Mouse (Mus musculus) cerebral cortex, adult 2 months (tissue): ENCODE measurements around the gene Olfr281.

Experiments
- WGBS: fragments of 180-500 bp; shearing (Covaris S2); methylation state at CpG from one replicate; pipeline ENCODE4 v1.1.7; 2018; 5-methylcytosine and 5-hydroxymethylcytosine counted together

Gene Olfr281

DNA sequence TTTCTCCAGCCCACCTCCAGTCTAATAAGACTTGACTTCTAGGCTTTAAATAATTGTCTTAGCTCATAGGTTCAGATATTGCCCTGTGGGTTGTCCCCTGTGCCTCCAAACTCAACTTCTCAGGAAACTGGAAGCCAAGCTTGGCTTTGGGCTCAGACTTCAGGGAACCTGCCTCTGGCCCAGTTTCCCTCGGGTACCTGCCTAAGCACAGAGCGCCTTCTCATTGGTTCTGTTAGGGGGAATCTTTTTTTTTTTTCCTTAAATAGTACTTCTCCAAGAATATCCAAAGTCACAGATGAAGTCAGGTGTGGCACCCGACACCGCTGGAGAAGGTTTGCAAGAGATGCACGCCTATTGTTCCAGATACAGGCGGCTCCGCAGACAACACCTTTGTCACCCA, at the start of gene Olfr281:
Gene Olfr281 (plus strand): TSS at position 301 of the 400 bp plus-strand sequence.
- 94% methylated on average over 7 of the region's 7 CpGs for WGBS

DNA sequence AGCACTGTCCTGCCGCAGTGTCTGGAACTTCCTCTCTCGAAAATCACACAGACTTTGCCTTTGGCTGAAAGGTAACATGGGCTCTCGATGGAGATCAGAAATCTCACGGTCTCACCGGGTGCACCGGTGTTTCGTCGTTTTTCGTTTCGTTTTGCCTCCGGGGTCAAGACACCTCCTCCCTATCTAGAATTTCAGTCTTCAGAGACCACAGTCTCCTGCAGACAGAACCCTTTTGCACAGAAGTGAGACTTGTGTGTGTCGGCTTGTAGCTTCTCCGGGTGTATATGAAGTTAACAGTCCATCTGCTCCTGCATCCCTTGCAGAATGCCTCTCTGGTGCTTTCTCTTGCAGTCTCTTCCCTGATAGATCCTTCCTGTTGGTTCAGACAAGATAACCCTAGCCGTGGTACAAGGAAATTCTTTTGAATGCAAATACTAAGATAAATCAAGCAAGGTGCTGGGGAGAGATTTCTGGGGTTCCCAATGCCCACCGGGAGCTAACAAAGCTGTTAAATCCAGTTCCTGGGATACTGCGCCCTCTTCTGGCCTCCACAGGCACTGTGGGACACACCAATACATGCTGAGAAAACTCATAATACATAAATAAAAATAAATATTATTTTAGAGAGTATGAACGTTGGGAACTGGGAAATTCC, 43.9 kb upstream of the Olfr281 start:
- WGBS: 63% methylated on average over 17 of the region's 17 CpGs

DNA sequence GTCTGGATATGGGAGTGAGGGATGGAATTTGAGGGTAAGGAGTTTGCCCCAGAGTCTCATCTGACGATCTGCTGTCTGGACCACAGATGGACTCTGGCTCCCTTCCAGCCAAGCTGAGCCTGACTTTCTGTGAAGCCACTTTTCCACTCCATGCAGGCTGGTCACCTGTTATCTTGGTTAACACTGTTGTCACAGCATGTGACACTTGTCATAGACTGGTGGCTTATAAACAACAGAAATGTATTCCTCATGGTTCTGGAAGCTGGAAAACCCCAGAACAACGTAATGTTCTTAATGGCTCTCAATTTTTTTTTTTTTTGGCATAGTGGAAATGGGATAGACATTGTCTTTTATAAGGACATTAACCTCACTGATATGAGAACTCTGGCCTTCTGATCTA, 42.8 kb upstream of the Olfr281 start:
- WGBS: 89% methylated on average over 2 of the region's 2 CpGs

DNA sequence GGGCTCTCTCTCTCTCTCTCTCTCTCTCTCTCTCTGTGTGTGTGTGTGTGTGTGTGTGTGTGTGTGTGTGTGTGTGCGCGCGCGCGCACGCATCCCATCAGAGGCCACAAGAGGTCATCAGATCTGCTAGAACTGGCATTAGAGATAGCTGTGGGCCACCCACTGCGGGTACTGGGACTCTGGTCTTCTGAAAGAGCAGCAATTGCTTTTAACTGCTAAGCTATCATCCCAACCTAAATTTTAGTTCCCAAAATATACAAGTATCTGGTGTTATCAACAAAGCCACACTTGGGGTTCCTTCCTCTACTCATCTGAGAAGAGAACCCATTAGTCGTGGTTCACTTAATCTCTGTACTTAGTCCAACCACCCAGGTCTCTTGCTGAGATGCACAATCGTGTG, 42.1 kb upstream of the Olfr281 start:
- 95% methylated on average over 9 of the region's 9 CpGs for WGBS

DNA sequence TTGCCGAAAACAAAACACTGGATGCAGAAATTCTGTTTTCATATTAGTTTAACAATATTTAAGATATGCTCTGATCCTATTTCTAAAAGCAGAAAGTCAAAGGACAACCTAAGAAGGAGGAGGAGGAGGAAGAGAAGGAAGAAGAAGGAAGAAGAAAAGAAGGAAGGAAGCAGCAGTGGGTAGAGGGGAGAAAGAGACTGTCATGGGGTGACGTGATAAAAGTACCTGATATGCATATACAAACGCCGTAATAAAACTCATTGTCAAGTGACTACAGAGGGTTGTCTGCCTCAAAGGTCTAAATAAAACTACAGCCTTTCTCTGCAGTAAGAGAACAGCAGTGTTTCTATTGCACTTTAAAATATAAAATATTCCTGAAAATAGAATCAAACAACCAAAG, 36.4 kb upstream of the Olfr281 start:
- 46% methylated on average over 4 of the region's 4 CpGs for WGBS

DNA sequence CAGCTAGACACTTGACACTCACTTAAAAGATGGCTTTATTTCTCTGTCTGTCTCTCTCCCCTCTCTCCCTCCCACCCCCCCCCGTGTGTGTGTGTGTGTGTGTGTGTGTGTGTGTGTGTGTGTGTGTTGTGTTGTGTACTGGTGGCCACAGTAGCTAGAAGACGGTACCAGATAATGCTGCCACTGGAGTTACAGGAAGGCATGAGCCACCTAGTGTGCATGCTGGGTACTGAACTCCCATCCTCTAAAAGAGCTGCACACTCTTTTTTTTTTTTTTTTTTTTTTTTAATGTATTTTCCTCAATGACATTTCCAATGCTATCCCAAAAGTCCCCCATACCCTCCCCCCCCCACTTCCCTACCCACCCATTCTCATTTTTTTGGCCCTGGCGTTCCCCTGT, 35.1 kb upstream of the Olfr281 start:
- WGBS: 31% methylated on average over 3 of the region's 3 CpGs

DNA sequence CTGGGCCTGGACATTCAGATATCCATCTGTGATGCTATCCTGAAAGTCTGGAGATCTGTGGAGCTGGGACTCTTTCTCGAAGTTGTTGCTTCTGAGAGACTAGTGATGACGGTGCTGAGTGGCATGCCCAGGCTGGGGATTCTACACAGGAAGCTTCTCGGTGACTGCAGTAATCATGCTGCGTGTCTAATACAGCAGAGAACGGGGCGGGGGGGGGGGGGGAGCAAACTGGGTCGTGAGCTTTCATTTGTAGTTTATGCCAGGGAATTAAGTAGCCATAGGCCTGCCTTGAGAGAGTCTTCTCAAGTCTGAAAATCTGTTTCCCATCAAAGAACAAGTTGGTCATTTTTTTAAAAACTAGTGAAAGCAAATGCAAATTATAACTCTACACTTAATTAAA, 34.3 kb upstream of the Olfr281 start:
- 76% methylated on average over 7 of the region's 7 CpGs for WGBS

DNA sequence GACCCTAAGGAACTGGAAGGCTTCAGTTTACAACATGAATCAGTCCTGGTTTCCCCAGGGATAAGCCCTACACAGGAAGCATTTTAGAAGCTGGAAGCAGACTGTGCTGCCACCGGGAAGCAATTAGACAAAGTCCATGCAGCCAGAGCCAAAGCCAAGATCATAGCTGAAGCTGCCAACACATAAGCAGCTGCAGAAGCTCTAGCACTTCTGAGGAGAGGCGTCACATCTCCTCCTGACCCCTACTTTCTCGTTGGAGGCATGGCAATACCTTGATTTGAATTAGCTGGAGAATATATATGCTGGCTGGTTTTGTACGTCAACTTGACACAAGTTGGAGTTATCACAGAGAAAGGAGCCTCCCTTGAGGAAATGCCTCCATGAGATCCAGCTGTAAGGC, 31.5 kb upstream of the Olfr281 start:
- WGBS: 57% methylated on average over 4 of the region's 4 CpGs

DNA sequence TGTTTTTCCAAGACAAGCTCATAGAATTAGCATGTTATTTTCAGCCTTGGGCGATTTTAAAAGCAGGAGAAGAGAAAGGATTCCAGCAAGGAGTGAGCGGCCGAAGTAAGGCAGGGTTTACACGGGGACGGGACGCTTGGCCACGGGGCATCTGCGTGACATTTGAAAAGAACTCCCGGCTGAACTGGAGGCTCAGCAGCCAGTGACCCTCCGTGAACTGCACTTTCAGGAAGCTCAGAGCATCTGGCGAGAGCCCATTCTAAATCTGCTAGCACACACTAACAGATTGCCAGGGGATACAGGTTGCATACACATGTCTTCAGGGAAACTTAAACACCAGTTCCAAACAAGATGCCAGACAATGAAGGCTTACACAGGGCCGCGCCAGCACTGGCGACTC, 28.1 kb upstream of the Olfr281 start:
- 63% methylated on average over 14 of the region's 14 CpGs for WGBS

DNA sequence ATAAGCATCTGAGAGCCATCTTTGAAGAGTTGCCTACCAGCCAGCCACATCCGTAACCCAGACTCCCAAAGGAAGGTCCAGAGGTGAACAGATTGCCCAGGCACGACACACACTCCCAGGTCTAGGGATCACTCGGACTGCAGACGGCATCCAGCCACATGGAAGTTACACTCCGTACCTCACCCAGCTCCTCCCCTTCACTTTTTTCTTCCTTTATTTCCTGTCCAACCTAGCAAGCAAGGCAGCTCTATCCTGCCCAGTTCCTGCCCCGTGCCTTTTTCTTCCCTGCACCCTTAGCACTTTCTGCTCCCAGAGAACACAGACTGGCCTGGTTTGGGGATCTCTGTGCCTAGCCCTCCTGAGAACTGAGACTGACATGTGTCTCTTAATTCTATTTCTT, 27.6 kb upstream of the Olfr281 start:
- 67% methylated on average over 6 of the region's 6 CpGs for WGBS

DNA sequence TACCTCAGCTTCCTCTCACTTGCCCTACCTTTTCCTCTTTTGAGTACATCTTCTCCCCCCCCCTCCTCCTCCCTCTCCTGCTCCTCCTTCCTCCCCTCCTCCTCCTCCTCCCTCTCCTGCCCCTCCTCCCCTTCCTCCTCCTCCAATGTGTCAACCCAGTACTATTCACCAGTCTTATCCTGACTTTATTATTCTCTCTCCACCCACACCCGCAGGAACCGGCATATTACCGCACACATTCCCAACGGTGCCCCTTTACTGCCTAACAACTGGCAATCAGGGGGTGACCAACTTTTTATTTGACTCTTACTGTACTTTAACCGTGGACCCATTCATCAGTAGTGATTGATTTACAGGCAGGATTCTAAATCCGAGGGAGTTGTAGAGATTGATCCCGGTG, 27.2 kb upstream of the Olfr281 start:
- WGBS: 79% methylated on average over 7 of the region's 7 CpGs

DNA sequence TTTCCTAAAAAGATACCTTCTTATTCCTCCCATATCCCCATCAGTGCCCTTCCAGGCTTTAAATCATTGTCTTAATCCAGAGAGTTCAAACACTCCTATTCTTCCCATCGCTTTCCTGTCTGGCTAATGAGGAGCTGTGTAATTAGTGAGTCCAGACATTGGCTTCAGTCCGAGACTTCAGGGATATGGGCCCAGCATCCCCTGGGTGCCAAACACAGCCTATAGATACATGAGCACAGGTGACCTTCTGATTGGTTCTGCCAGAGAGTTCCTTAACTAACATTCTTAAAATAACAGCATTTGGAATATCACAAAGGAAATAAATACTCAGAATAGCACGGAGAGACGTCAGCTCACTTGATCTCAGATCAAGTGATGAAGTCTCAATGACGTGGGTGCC, 21.5 kb upstream of the Olfr281 start, which contains the start of gene Olfr282:
Gene Olfr282 (plus strand): TSS at position 301 of the 400 bp plus-strand sequence.
- WGBS: 56% methylated on average over 5 of the region's 5 CpGs

DNA sequence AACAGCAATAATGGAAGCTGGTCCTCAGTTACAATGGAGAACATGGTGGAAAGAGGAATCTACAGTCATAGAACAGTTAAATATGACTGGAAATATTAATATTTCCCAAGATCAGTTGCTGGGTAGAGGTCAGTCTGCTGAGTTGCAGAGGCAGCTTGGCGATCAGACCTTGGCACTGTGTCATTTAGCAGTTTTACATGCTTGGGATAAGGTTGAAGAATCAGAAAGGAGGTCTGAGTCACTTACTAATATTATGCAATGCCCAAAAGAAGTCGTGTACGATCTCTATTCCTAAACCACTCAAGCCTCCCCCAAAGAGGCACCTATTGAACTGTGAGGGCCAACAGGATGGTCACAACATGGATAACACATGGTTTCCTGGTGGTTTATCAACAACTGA, 7.8 kb upstream of the Olfr281 start:
- 82% methylated on average over 3 of the region's 3 CpGs for WGBS

DNA sequence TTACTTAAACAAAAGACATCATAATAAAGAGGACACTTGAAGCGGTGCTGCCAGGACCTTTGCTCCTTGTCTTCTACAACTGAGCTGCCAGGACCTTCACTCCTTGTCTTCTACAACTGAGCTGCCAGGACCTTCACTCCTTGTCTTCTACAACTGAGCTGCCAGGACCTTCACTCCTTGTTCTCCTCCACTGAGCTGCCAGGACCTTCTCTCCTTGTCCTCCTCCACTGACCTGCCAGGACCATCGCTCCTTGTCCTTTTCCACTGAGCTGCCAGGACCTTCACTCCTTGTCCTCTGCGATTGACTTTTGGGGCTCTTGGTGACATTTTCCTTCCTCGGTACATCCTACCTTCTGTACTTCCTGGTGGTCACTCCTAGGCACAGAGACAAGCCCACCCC, 3.9 kb upstream of the Olfr281 start:
- 57% methylated on average over 4 of the region's 4 CpGs for WGBS

DNA sequence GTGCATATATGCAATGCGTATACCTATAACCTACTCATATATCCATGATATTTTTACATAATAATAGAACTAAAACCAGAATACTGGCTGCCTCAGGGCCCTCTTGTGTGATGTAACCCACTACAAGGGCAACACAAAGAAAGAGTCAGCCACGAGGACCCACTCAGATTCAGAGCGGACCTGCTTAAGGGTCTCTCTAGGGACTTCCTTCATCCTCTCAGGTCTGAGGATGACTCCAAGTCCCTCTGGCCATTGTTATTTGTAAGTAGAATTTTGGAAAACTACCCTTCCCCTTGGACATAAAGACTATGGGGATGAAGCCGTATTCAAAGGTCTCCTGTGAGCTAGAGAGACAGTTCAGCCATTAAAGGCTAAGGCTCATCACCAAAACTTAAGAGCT, 17.2 kb downstream of the Olfr281 start, which contains the start of gene OR5BS1P:
Gene OR5BS1P (plus strand): TSS at position 301 of the 400 bp plus-strand sequence.
- 97% methylated on average over 4 of the region's 4 CpGs for WGBS

DNA sequence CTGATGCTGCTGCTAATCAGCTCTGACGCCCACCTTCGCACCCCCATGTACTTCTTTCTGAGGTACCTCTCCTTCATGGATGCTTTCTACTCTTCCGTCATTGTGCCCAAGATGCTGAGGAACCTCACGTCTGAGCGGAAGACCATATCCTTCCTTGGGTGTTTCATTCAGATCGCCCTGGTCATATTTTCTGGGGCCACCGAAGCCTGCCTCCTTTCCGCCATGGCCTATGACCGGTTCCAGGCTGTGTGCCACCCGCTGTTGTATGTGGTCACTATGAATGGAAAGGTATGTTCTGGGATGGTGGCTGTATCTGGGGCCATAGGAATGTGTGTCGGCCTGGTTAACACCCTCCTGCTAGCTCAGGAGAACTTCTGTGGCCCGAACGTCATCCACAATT, 19.2 kb downstream of the Olfr281 start:
- WGBS: 94% methylated on average over 13 of the region's 13 CpGs

DNA sequence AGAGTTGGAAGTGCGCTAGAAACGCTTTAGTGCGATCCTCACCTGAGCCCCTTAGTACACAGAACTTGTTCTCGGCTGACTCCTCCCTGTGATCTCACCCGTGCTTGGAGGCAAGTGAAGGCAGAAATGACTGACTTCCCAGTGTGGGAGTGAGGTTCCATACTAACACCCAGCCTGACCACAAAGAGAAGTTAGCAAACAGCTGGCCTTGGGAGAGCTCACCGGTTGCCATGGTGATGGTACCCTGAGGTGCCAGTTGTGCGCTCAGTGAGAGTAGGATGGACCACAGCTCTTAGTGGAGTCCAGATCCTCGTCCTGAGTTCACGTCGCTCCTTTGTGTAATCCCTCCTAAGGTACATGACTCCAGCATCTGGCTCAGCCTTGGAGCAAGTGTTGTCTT, 22.6 kb downstream of the Olfr281 start:
- WGBS: 88% methylated on average over 10 of the region's 10 CpGs

DNA sequence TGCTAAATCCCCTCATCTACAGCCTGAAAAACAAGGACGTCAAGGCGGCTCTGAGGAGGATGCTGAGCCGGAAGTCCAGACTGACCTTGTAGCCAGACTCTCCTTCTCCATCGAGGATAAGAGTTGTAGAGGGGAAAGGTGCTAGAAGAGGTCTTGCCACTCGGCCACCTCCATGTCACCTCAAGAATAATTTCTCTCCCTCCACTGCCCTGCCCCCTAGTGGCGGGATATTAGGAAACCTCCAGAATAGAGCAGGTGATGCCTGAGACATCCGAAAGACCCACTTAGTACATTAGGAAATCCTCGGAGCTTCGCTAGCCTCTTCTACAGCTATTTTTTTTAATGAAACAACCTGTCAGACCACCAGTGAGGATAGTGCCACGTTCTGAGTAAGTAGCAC, 23.0 kb downstream of the Olfr281 start:
- 56% methylated on average over 10 of the region's 10 CpGs for WGBS

DNA sequence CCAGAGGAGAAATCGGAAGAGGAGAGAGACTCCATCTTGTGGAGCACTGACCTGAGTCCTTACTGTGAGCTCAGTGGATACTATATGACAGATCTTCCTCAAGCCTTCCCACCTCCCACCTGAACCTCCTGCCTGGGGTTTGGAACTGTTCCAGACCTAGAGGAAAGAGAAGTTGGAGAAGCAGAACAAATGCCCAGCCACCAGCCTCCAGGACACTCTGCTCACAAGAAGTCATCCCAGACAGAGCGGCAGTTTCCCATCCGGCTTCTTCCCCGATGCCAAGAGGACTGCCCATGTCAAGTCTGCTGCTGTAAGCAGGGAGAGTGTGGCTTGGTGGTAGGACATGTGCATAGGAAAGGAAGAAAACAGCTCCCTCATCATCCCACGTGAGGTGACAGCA, 23.9 kb downstream of the Olfr281 start:
- WGBS: 75% methylated on average over 5 of the region's 5 CpGs

DNA sequence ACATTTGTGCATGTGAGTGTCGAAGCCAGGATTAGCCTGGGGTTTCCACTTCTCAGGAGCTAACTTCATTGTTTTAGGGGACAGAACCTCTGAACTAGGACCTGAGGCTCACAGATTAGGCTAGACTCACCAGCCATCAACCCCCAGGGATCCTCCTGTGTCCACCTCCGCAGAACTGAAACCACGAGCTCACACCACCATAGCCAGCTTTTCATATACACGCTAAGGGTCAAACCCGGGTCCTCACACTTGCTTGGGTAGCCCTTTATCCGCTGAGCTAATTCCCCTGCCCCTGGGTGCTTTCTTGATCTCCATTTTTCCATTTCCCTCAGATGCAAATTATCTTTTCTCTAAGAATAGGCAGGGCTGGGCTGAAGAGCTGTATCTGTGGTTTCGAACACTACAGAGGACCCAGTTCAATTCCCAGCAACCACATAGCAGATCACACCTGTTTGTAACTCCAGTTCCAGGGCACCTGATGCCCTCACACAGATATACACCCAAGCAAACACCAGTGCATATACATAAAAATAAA, 27.2 kb downstream of the Olfr281 start:
- 88% methylated on average over 7 of the region's 7 CpGs for WGBS

DNA sequence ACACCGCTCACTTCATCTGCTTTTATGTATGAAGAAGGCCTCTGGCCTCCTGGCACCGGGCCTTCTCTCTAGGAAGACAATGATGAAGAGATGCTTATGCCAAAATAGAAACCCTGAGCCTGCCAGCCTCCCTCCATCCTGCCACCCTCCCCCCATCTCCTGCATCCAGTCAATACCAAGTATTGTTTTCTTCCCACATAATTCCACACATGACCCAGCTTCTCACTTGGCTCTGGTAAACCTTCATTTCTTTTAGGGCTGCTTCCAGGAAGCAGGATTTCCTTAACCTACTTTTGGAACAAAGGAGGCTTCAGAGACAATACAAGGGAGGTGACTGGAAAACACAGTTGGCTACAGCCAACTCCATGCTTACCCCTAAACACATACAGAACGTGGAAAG, 30.3 kb downstream of the Olfr281 start, which contains the start of gene Lalba:
Gene Lalba (minus strand): TSS at position 21 of the 400 bp plus-strand sequence.
- 50% methylated on average over 3 of the region's 3 CpGs for WGBS

DNA sequence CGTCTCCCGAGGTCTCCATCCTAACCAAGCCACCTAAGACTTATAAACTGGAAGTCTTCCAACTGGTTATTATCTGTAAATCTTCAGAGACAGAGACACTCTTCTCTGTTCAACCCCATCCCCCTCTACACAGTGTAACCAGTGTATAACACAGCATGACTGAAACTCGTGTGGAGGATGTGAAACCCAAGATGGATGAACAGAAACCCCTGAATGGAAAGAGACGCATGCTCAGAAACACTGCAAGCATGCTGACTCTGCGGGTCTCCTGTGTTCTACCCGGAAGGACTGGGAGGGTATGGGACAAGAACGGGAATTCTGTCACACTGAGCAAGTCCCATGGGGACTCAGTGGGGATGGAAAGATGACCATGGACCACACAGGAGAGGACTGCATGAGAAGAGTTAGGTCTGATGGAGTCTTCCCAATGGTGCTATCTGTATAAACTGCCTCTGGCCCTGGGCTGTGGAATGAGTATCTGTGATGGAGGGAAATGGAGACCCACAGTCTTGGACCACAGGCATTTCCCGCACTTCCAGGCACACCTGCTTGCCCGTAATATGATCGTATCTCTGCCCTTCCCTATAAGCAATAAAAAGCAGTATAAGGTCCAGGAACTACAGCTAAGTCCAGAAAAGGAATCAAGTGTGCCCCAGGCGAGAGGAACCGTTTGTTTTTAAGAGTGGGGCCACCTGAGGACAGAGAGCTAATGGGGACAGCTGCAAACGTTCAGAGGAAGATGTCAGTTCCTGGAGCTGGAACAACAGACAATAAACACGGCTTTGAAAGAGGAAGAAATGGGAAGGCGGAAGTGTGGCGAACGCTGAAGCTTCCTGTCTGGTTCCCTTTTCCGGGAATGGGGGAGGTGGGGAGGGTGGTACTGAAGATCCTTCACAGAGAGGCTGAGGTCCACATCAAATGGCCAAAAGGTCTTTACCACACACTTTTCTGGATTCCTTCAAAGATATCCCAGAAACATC, 31.8 kb downstream of the Olfr281 start:
- 61% methylated on average over 18 of the region's 18 CpGs for WGBS
